Mouse (Mus musculus): ENCODE measurements around the gene Olfr214.
"Not testable (repeated sequence)": the region's sequence is repeated elsewhere in the genome, so short reads cannot be mapped to it uniquely, and the experiment has no call there.

The Olfr214 gene

GRCm38 (mm10) chr6:116553935-116554334 is at the start of gene Olfr214:
Gene Olfr214, plus strand, starts transcription at chr6:116554235.
- in situ Hi-C loops (cut with MboI, MseI): loop anchor here (25.0 kb wide), 1 partner anchor 517 kb away; no protein-coding TSS in a partner anchor

- in situ Hi-C loops (cut with MboI, MseI): not testable (repeated sequence)
These were observed 47.6 kb upstream of the Olfr214 start, which contains the start of gene Olfr212 for GRCm38 (mm10) chr6:116506302-116507003. Gene Olfr212, plus strand, starts transcription at chr6:116506516.

GRCm38 (mm10) chr6:116514832-116515231 is 39.2 kb upstream of the Olfr214 start:
- in situ Hi-C loops (cut with MboI, MseI): no loop called here

- in situ Hi-C loops (cut with MboI, MseI): no loop called here
These were observed 15.9 kb upstream of the Olfr214 start, which contains the start of gene Olfr213 for GRCm38 (mm10) chr6:116538156-116538555. Gene Olfr213, plus strand, starts transcription at chr6:116538456.

GRCm38 (mm10) chr6:116542500-116542899 is 11.5 kb upstream of the Olfr214 start:
- in situ Hi-C loops (cut with MboI, MseI): no loop called here

- in situ Hi-C loops (cut with MboI, MseI): loop anchor here (25.0 kb wide), 1 partner anchor 514 kb away; no protein-coding TSS in a partner anchor
These were observed 3.2 kb upstream of the Olfr214 start, which contains the start of gene Gm5580 for GRCm38 (mm10) chr6:116550841-116551240. Gene Gm5580, plus strand, starts transcription at chr6:116551141.

- in situ Hi-C loops (cut with MboI, MseI): loop anchor here (25.0 kb wide), 1 partner anchor 518 kb away; no protein-coding TSS in a partner anchor
These were observed 917 bp downstream of the Olfr214 start for GRCm38 (mm10) chr6:116554952-116555351.

- in situ Hi-C loops (cut with MboI, MseI): loop anchor here (5.0 to 25.0 kb wide), 2 partner anchors 288 to 533 kb away; no protein-coding TSS in a partner anchor
These were observed 15.8 kb downstream of the Olfr214 start for GRCm38 (mm10) chr6:116569834-116570233.

GRCm38 (mm10) chr6:116584095-116584494 is 30.1 kb downstream of the Olfr214 start, which contains the start of gene Olfr215:
Gene Olfr215, minus strand, starts transcription at chr6:116584195.
- in situ Hi-C loops (cut with MboI, MseI): no loop called here

GRCm38 (mm10) chr6:116600969-116601368 is 46.9 kb downstream of the Olfr214 start:
- in situ Hi-C loops (cut with MboI, MseI): not testable (repeated sequence)

GRCm38 (mm10) chr6:116607230-116607629 is 53.2 kb downstream of the Olfr214 start:
- in situ Hi-C loops (cut with MboI, MseI): no loop called here
